Comparison of ENCODE assay signal across 8 mouse cellular contexts in genomic region chr8:93908546-93908945, GRCm38 (mm10).
DNase-seq lines count a peak whose midpoint lies in the region; ATAC-seq and TF ChIP-seq lines count a peak whose summit lies in the region.

No protein-coding gene starts in this region.

- no peaks in the 10 kb centered on the region for H3K27me3 ChIP-seq in hindbrain, embryonic 13.5 days
- no peaks in the 10 kb centered on the region for H3K27me3 ChIP-seq in neural tube, embryonic 14.5 days (ENCODE audit: control insufficient read depth, insufficient read depth, low read length)

- no peaks in the 10 kb centered on the region for H3K9me3 ChIP-seq in hindbrain, embryonic 13.5 days
- H3K9me3 ChIP-seq in neural tube, embryonic 14.5 days (ENCODE audit: control insufficient read depth, low read length): no peaks in the 10 kb centered on the region

- DNase-seq in layer of hippocampus, adult 2 months (ENCODE audit: low spot score in 2 of 2): no peak
- DNase-seq in layer of hippocampus, postnatal 25 days (ENCODE audit: extremely low spot score in 1 of 2, low spot score in 1 of 2): no peak
- no peak for DNase-seq in layer of hippocampus, postnatal 14 days (ENCODE audit: low spot score in 2 of 2)
- DNase-seq in spleen, adult 12 weeks (ENCODE audit: low spot score): no peak

- peaks cover 13% of the 10 kb centered on the region; the same call in 1 of the 2 replicates for H3K36me3 ChIP-seq in hindbrain, embryonic 13.5 days
- no peaks in the 10 kb centered on the region for H3K36me3 ChIP-seq in neural tube, embryonic 14.5 days (ENCODE audit: control insufficient read depth, insufficient read depth, low read length)

- H3K4me3 ChIP-seq in layer of hippocampus, adult 2 months: no peak overlapping the region
- no peak overlapping the region for H3K4me3 ChIP-seq in cortical plate, adult 2 months (ENCODE audit: insufficient read depth, low read length)
- no peak overlapping the region for H3K4me3 ChIP-seq in hindbrain, embryonic 13.5 days
- no peak overlapping the region for H3K4me3 ChIP-seq in neural tube, embryonic 14.5 days (ENCODE audit: low read depth, low read length)

- TF ChIP-seq POLR2A in cortical plate, adult 2 months (IDR thresholded peaks at IDR 0.05; ENCODE audit: extremely low read depth, insufficient read depth, low read length): no peak

- peak overlapping the region; percentile 84 for H3K27ac ChIP-seq in layer of hippocampus, adult 2 months
- peak overlapping the region; percentile 84 for H3K27ac ChIP-seq in cortical plate, adult 2 months (ENCODE audit: insufficient read depth, low read length)
- peak overlapping the region; percentile 86 for H3K27ac ChIP-seq in hindbrain, embryonic 13.5 days
- peak overlapping the region; percentile 71 for H3K27ac ChIP-seq in neural tube, embryonic 14.5 days (ENCODE audit: low read depth, low read length)

- peak overlapping the region; percentile 49 for H3K9ac ChIP-seq in hindbrain, embryonic 13.5 days
- no peak overlapping the region for H3K9ac ChIP-seq in neural tube, embryonic 14.5 days (replicated peaks; ENCODE audit: low read depth, low read length)

- H3K4me2 ChIP-seq in hindbrain, embryonic 13.5 days: no peak overlapping the region
- H3K4me2 ChIP-seq in neural tube, embryonic 14.5 days (ENCODE audit: low read depth, low read length): no peak overlapping the region

- WGBS in hindbrain, embryonic 13.5 days: 32% methylated on average over 1 of the region's 1 CpGs
- WGBS in neural tube, embryonic 14.5 days: 31% methylated on average over 1 of the region's 1 CpGs

- no peak for TF ChIP-seq CTCF in layer of hippocampus, adult 2 months (conservative IDR thresholded peaks at IDR 0.05)
- no peak for TF ChIP-seq CTCF in cortical plate, adult 2 months (IDR thresholded peaks at IDR 0.05; ENCODE audit: extremely low read depth, insufficient read depth, low read length)

- ATAC-seq in hindbrain, embryonic 13.5 days (ENCODE audit: low FRiP score): peak; percentile 15; the same call in 1 of the 2 replicates
- ATAC-seq in neural tube, embryonic 14.5 days (ENCODE audit: low read depth): 0 out of 2 replicates have a peak, but pooled peaks have one; percentile 31
- no peak for ATAC-seq in CD4-positive, CD25-positive, alpha-beta regulatory T cell, adult 4 months

- H3K4me1 ChIP-seq in cortical plate, adult 2 months (ENCODE audit: control insufficient read depth, insufficient read depth, low read length): peaks cover 26% of the 10 kb centered on the region
- H3K4me1 ChIP-seq in hindbrain, embryonic 13.5 days (replicated peaks): peaks cover 75% of the 10 kb centered on the region
- H3K4me1 ChIP-seq in neural tube, embryonic 14.5 days (ENCODE audit: control insufficient read depth, insufficient read depth, low read length): peaks cover 21% of the 10 kb centered on the region
